Mouse (Mus musculus) brain, embryonic 14.5 days (tissue): ENCODE data around the gene Ablim1.

Source experiments
- CTCF ChIP-seq: fragments of 200-500 bp; IDR thresholded peaks from 2 replicates; pipeline ENCODE4 v1.5.1; 2012; ENCODE audit warnings: inconsistent platforms, mild to moderate bottlenecking, moderate library complexity, borderline replicate concordance; ENCODE audit not compliant: insufficient read depth, insufficient read length; ENCODE audit errors: extremely low read depth
- POLR2A ChIP-seq: fragments of 200-500 bp; IDR thresholded peaks from 2 replicates; pipeline ENCODE4 v1.6.1; 2012; ENCODE audit warnings: mild to moderate bottlenecking, inconsistent platforms, borderline replicate concordance; ENCODE audit not compliant: poor library complexity, insufficient read depth, insufficient read length, severe bottlenecking; ENCODE audit errors: extremely low read depth

- TF ChIP-seq CTCF (no peak), POLR2A (no peak)
Measured at GRCm38 (mm10) chr19:57132281-57132680, 182.4 kb downstream of the Ablim1 start.
